Mouse (Mus musculus) neural tube, embryonic 13.5 days (tissue): Measurements from ENCODE around the gene Il1a. TPM values are rescaled to one million over a fixed set of nuclear protein-coding genes. Genes with fewer than 3 reads are reported as not detected.

Experiments used
- ATAC-seq: fragments of 200-750 bp; cut with Nextera tagmentation; 2 replicates; pipeline ENCODE4 v1.8.0; 2017; ENCODE audit warnings: low read depth, mild to moderate bottlenecking, moderate TSS enrichment, moderate library complexity
- H3K27ac ChIP-seq: fragments of 300-500 bp; sonication (generic); replicated peaks from 2 replicates; pipeline ENCODE4 v1.5.1; 2015; ENCODE audit warnings: moderate library complexity, mild to moderate bottlenecking, inconsistent platforms
- H3K27me3 ChIP-seq: fragments of 300-500 bp; sonication (generic); 2 replicates; pipeline ENCODE4 v1.6.1; 2015; ENCODE audit warnings: mild to moderate bottlenecking, inconsistent platforms
- H3K36me3 ChIP-seq: fragments of 300-500 bp; sonication (generic); 2 replicates; pipeline ENCODE4 v1.6.1; 2015; ENCODE audit warnings: mild to moderate bottlenecking, inconsistent platforms
- H3K4me1 ChIP-seq: fragments of 300-500 bp; sonication (generic); replicated peaks from 2 replicates; pipeline ENCODE4 v1.6.1; 2015; ENCODE audit warnings: inconsistent platforms
- H3K4me2 ChIP-seq: fragments of 300-500 bp; sonication (generic); 2 replicates; pipeline ENCODE4 v1.6.1; 2015; ENCODE audit warnings: inconsistent platforms, mild to moderate bottlenecking, moderate library complexity
- H3K4me3 ChIP-seq: fragments of 300-500 bp; sonication (generic); 2 replicates; pipeline ENCODE4 v1.5.1; 2015; ENCODE audit warnings: mild to moderate bottlenecking, inconsistent platforms
- H3K9ac ChIP-seq: fragments of 300-500 bp; sonication (generic); 2 replicates; pipeline ENCODE4 v1.6.1; 2015; ENCODE audit warnings: moderate library complexity, mild to moderate bottlenecking, inconsistent platforms
- H3K9me3 ChIP-seq: fragments of 300-500 bp; sonication (generic); 2 replicates; pipeline ENCODE4 v1.6.1; 2016; ENCODE audit warnings: inconsistent platforms
- WGBS: fragments of 180-500 bp; shearing (Covaris S2); methylation state at CpG from one replicate; pipeline ENCODE4 v1.1.7; 2015; 5-methylcytosine and 5-hydroxymethylcytosine counted together
- polyA plus RNA-seq: library from polyadenylated mRNA; unstranded; fragments of >200 nt; fragmentation: Nextera tagmentation; extraction: Ambion mirVana; gene quantifications from 2 replicates; pipeline ENCODE4 v1.2.1, GENCODE M21; 2015

Gene Il1a
- polyA plus RNA-seq, 1 experiment from 2014 or later, result 0.31 TPM

DNA sequence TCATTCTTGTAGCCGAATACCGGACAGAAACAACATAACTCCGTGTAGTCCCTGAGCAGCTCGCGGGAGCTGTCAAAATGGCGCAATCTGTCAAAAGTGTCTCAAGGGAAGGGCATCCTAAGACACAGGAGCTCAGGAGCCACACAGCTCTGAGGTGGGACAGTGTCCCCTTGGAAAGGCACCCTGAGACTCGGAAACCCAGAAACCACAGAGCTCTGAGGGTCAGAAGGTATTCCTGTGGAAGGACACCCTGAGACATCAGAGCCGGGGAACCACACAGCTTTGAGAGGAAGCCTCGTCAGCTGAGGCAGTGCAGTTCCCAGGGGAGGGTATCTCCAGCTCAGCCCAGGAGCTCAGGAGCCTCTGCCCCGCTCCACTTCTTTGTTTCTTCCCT, 12.2 kb downstream of the Il1a start:
- ATAC-seq, result peak; percentile 88
- no peaks in the 10 kb centered on the region for H3K36me3 ChIP-seq
- H3K4me3 ChIP-seq, result peak overlapping the region; percentile 75
- WGBS, result 2% methylated on average over 10 of the region's 10 CpGs
- peak overlapping the region; percentile 70 for H3K4me2 ChIP-seq
- H3K9me3 ChIP-seq, result no peaks in the 10 kb centered on the region
- peaks cover 18% of the 10 kb centered on the region for H3K4me1 ChIP-seq
- H3K27me3 ChIP-seq, result no peaks in the 10 kb centered on the region
- H3K9ac ChIP-seq, result peak overlapping the region; percentile 86
- H3K27ac ChIP-seq, result peak overlapping the region; percentile 98

DNA sequence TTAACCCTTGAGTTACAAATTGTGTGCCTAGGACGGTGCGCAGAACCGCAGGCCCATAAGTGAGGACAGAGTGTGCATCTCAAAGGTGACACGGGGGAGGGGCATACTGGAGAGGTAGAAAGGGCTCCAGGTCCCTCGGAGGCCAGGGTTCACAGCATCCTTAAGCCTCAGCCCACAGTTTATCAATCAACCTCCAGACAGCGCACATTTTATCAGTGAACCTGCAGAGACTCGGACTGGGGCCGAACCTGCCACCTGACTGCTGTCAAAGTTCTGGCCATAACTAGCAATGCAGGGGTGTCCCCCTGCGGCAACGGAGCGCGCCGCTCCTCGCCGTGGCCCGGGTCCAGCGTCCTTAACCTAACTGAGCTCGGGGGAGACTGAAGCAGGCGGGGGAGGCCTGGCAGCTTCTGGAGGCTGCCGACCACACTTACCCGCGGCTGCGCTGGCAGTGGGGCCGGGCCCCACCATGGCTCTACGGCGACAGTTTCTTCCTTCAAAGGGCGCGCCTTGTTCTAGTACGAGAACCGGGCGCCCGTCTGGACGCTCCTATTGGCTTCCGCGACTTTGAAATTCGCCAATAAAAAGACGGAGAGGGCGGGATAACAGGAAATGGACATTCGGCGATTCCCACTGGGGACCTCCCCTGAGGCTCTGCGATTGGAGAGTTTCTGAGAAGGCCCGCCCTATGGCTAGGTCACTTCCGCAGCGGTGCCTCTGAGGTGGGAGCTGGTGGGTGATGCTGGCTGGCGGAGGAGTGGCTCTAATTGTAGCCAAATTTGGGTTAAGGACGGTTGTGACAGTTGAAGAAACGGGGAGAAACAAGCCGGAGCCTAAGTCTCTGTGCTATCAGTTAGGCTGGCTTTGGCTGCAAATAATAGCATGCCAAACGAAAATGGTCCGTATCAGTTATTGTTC, 12.8 kb downstream of the Il1a start, which contains the start of gene Ckap2l:
TSS of gene Ckap2l (minus strand) at position 542 of the 918 bp plus-strand sequence.
- Histone ChIP-seq H3K9ac (peak within 1 kb of the TSS; percentile 86), H3K27me3 (no peaks in the 10 kb centered on the region), H3K4me3 (peak within 1 kb of the TSS; percentile 75), H3K27ac (peak within 1 kb of the TSS; percentile 98), H3K36me3 (no peaks in the 10 kb centered on the region), H3K4me1 (peaks cover 18% of the 10 kb centered on the region), H3K9me3 (no peaks in the 10 kb centered on the region), H3K4me2 (peak within 1 kb of the TSS; percentile 80)
- peak; percentile 100 for ATAC-seq
- under 1% methylated on average over 50 of the region's 50 CpGs for WGBS

DNA sequence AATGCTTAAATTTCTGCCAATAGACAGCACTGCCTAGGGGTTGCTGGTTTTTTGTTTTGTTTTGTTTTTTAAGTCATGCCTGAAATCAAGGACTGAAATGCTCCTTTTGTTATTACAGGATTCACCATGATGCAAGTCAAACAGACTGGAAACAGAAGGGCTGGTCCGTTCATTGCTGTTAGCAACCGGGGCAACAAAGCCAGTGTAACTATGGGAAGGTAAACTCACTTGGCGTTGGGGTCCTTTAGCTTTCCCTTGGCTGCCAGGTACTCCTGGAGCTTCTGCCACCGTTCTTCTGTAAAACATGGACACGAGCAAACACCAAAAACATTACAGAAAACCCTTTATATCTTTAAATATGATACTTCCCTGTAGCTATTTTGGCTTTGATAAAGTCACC, 13.7 kb downstream of the Il1a start:
- Histone ChIP-seq H3K4me3 (peak overlapping the region; percentile 75), H3K27ac (no peak overlapping the region), H3K4me1 (peaks cover 18% of the 10 kb centered on the region), H3K9me3 (no peaks in the 10 kb centered on the region), H3K36me3 (no peaks in the 10 kb centered on the region), H3K27me3 (no peaks in the 10 kb centered on the region), H3K4me2 (peak overlapping the region; percentile 80), H3K9ac (peak overlapping the region; percentile 75; the same call in 1 of the 2 replicates)
- ATAC-seq, result no peak
- WGBS, result 50% methylated on average over 5 of the region's 5 CpGs

DNA sequence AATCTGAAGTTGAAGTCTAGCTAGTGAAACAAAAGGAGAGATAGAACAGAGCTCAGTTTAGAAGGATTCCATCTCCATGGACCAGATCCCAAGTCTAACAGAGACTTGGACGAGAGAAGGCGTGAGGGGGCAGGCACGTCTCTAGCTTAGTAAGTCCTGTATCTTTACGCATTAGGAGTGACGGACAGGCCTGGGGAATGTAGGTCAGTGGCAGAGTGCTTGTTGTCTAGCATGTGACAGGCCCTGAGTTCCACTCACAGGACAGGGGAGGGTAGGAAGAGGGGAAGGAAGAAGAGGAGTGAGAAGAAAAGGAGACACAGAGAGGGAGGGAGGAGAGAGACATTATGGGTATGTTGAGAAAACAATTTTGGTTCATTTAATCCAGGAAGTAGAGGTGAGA, 14.7 kb downstream of the Il1a start:
- H3K9ac ChIP-seq, result no peak overlapping the region
- 94% methylated on average over 5 of the region's 5 CpGs for WGBS
- H3K9me3 ChIP-seq, result no peaks in the 10 kb centered on the region
- H3K27me3 ChIP-seq, result no peaks in the 10 kb centered on the region
- H3K27ac ChIP-seq, result no peak overlapping the region
- H3K4me1 ChIP-seq, result peaks cover 18% of the 10 kb centered on the region
- H3K4me3 ChIP-seq, result no peak overlapping the region
- H3K36me3 ChIP-seq, result no peaks in the 10 kb centered on the region
- ATAC-seq, result no peak
- no peak overlapping the region for H3K4me2 ChIP-seq

DNA sequence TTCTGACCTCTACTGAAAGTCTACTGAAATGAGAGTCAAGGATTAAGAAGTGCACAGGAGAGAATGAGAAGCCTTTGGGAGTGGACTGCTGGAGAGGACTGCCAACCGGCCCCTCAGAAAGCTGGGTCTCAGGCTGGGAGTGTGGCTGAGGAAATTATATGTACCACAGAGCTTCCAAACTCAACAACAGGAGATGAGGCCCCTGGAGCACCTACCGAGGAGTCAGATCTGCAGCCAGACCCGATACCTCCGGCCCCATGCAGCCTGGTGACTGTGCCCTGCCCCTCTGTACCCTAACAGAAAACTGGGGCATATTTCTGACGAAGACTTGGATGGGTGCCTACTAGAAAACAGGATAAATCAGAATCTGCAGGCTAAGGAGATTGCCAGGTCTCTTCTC, 35.9 kb downstream of the Il1a start:
- H3K36me3 ChIP-seq, result peaks cover 46% of the 10 kb centered on the region
- H3K9ac ChIP-seq, result no peak overlapping the region
- no peak overlapping the region for H3K4me2 ChIP-seq
- no peak for ATAC-seq
- H3K27ac ChIP-seq, result no peak overlapping the region
- H3K9me3 ChIP-seq, result no peaks in the 10 kb centered on the region
- H3K4me3 ChIP-seq, result no peak overlapping the region
- no peaks in the 10 kb centered on the region for H3K27me3 ChIP-seq
- WGBS, result 93% methylated on average over 5 of the region's 5 CpGs
- H3K4me1 ChIP-seq, result no peaks in the 10 kb centered on the region

DNA sequence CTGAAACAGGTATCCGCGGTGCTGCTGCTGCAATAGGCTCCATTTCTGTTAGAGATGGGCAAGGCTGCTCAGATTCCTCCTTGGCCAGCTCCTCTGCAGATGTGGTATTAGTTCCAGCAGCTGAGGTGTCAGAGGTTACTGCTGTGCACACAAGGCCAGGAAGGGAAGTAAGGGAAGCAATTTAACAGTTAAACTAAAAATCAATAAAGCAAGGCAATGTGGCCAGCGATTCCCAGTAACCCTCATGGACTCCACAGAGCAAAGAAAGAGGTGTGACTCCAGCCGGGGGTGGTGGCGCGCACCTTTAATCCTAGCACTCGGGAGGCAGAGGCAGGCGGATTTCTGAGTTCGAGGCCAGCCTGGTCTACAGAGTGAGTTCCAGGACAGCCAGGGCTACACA, 39.2 kb downstream of the Il1a start:
- Histone ChIP-seq H3K4me1 (no peaks in the 10 kb centered on the region), H3K36me3 (peaks cover 66% of the 10 kb centered on the region), H3K4me2 (no peak overlapping the region), H3K27me3 (no peaks in the 10 kb centered on the region), H3K9ac (no peak overlapping the region), H3K9me3 (no peaks in the 10 kb centered on the region; the same call in 1 of the 2 replicates), H3K4me3 (no peak overlapping the region), H3K27ac (no peak overlapping the region)
- ATAC-seq, result no peak
- 89% methylated on average over 9 of the region's 9 CpGs for WGBS

DNA sequence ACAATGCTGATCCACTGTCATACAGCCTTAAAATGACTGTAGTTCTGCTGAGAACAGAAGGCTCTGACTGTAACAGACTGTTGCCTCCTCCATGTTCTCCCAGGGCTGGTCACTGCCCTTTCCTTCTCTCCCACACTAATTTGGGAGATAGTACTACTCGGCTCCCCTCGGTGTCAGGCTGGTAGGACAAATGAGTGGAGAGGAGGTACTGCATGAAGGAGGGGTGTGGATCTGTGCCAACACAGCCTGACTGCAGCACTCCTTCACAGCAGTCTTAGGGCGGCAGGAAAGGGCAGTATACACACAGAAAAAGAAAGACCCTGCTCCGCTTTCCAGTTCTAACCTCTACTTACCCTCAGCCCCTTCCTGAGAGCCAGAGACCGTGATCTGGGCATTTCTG, 39.8 kb downstream of the Il1a start:
- Histone ChIP-seq H3K9me3 (no peaks in the 10 kb centered on the region; the same call in 1 of the 2 replicates), H3K4me2 (no peak overlapping the region), H3K27me3 (no peaks in the 10 kb centered on the region), H3K4me1 (no peaks in the 10 kb centered on the region), H3K9ac (no peak overlapping the region), H3K4me3 (no peak overlapping the region), H3K36me3 (peaks cover 62% of the 10 kb centered on the region), H3K27ac (no peak overlapping the region)
- 94% methylated on average over 5 of the region's 5 CpGs for WGBS
- no peak for ATAC-seq

DNA sequence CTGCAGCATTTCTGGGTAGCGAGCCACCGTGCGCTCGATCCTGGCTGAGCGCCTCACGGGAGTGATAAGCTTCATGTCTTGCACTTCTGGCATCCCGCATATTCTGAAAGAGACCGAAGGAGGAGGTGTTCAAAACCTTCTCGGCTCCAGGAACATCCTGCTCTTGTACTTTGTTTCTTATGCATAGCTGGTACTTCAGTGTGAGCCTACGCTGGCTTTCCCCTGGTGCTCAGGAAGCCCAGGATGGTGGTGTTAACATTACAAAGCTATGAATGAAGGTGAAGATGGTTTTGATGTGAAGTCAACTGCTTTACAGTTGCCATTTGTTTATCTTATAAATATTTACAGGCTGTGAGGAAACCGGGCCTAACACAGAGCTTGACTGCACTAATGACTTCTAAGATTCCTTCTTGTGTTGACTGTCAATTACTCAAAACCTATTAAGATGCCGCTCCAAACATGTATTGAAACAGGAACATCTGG, 40.6 kb downstream of the Il1a start:
- Histone ChIP-seq H3K27ac (no peak overlapping the region), H3K4me3 (no peak overlapping the region), H3K4me2 (no peak overlapping the region), H3K4me1 (no peaks in the 10 kb centered on the region), H3K9ac (no peak overlapping the region), H3K36me3 (peaks cover 56% of the 10 kb centered on the region), H3K9me3 (no peaks in the 10 kb centered on the region; the same call in 1 of the 2 replicates), H3K27me3 (no peaks in the 10 kb centered on the region)
- no peak for ATAC-seq
- 92% methylated on average over 12 of the region's 12 CpGs for WGBS

DNA sequence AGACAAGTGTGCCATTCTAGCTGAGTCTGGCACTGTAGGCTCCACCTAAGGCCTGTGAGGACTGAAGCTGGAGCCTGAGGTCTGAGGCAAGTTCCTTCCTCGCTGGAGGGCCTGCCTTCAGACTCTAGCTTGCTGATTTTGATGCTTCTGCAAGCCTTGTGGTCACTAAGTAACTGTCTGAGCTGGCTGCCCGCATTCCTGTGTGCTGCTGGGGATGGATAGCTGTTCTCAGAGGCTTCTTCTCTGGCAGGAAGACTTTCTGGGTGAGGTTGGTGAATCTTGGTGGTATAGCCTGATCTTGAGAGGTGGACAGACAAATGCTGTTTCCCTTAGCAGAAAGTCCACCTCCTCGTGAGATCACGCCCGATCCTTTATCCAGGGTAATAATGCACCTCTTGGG, 42.0 kb downstream of the Il1a start:
- H3K4me3 ChIP-seq, result no peak overlapping the region
- 93% methylated on average over 5 of the region's 5 CpGs for WGBS

DNA sequence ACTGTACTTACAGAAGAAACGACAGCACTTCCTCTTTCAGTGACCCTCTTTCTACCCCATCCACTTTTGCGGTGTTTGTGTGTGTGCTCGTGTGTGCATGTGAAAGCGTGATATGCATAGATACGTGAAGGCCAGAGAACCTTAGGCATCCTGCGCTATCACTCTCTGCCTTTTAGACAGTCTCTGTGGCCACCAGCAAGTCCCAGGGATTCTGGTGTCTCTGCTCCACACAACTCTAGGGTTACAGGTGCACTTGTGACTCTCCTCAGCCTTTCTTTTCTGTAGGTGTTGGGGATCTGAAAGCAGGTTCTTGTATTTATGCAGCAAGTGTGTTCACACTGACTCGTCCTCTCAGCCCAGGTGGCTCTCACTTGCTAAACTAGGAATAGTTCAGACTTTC, 44.5 kb downstream of the Il1a start:
- Histone ChIP-seq H3K4me2 (no peak overlapping the region), H3K27me3 (no peaks in the 10 kb centered on the region), H3K4me3 (no peak overlapping the region), H3K36me3 (peaks cover 35% of the 10 kb centered on the region), H3K9ac (no peak overlapping the region), H3K9me3 (no peaks in the 10 kb centered on the region; the same call in 1 of the 2 replicates), H3K4me1 (no peaks in the 10 kb centered on the region), H3K27ac (no peak overlapping the region)
- WGBS, result 94% methylated on average over 7 of the region's 7 CpGs
- no peak for ATAC-seq

More for the DNA sequence above, 42.0 kb downstream of the Il1a start:
- Histone ChIP-seq H3K9me3 (no peaks in the 10 kb centered on the region; the same call in 1 of the 2 replicates), H3K4me1 (no peaks in the 10 kb centered on the region), H3K9ac (no peak overlapping the region), H3K4me2 (no peak overlapping the region), H3K27me3 (no peaks in the 10 kb centered on the region), H3K27ac (no peak overlapping the region), H3K36me3 (peaks cover 49% of the 10 kb centered on the region)
- ATAC-seq, result no peak

DNA sequence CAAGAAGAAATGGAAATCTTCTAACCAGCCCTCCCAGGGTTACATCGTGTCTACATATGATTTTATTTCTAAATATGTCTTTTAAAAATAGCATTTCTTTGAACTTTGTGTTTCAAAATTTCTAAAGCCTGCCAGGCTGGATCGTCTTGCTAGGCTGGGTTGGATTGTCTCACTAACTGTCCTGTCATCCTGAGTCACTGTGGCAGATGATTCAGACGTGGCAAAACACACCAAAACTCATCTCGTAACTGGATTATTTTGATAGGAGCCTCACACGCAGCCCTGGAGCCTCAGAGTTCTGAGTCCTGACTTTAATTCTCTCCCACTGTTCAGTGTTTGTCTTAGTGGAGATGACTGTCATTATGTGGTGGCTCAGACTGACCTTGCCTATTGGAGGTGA, 46.7 kb downstream of the Il1a start:
- 77% methylated on average over 5 of the region's 5 CpGs for WGBS
- no peak for ATAC-seq
- no peak overlapping the region for H3K9ac ChIP-seq
- peaks cover 13% of the 10 kb centered on the region for H3K36me3 ChIP-seq
- no peaks in the 10 kb centered on the region for H3K27me3 ChIP-seq
- H3K9me3 ChIP-seq, result no peaks in the 10 kb centered on the region; the same call in 1 of the 2 replicates
- no peak overlapping the region for H3K27ac ChIP-seq
- H3K4me1 ChIP-seq, result peaks cover 4% of the 10 kb centered on the region
- H3K4me3 ChIP-seq, result no peak overlapping the region
- H3K4me2 ChIP-seq, result no peak overlapping the region

DNA sequence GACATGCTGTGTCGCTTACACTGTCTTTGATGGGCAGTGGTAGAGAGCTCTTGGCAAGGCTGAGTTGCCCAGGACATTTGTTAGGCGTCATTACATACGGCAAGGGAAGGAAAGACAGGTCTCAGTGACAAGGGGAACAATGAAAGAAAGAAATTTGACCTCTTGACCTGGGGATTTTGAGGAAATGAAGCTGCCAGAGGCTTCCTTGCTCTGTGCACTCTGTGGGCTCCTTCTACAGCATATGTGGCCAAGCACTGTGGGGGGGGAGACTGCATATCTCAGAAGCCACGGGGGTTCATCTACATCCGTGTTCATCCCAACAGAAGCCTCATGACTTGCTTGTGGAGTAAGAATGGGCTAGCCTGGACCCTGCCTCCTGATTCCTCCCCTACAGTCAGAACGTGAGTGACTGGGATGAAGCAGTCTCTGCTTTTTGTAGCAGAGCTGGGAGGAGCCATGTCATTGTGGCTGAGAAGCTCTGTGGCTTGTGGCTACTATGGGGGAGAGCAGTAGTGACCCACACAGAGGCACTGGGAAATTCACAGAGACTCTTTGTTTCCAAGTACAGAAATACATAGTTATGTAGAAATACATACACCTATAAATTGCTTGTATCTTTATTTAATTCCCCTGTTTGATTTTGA, 48.5 kb downstream of the Il1a start:
- Histone ChIP-seq H3K4me3 (no peak overlapping the region), H3K27ac (no peak overlapping the region), H3K4me1 (peaks cover 4% of the 10 kb centered on the region), H3K9me3 (no peaks in the 10 kb centered on the region; the same call in 1 of the 2 replicates), H3K27me3 (no peaks in the 10 kb centered on the region), H3K9ac (no peak overlapping the region), H3K36me3 (no peaks in the 10 kb centered on the region), H3K4me2 (no peak overlapping the region)
- 58% methylated on average over 6 of the region's 6 CpGs for WGBS
- ATAC-seq, result no peak
